Mouse (Mus musculus) cerebellum, postnatal 25 days (tissue): Measurements from ENCODE around the gene Cyp26b1.
A peak's percentile ranks its signal among the peaks of the same experiment; 100 is the strongest.
"Not testable (repeated sequence)": the region's sequence is repeated elsewhere in the genome, so short reads cannot be mapped to it uniquely, and the experiment has no call there.

Experiments used
- DNase-seq, 2 experiments: peaks; one replicate each; pipeline ENCODE4 v3.0.0; 2021; ENCODE audit warnings: mixed read lengths in 2 of 2

Cyp26b1 gene

DNA sequence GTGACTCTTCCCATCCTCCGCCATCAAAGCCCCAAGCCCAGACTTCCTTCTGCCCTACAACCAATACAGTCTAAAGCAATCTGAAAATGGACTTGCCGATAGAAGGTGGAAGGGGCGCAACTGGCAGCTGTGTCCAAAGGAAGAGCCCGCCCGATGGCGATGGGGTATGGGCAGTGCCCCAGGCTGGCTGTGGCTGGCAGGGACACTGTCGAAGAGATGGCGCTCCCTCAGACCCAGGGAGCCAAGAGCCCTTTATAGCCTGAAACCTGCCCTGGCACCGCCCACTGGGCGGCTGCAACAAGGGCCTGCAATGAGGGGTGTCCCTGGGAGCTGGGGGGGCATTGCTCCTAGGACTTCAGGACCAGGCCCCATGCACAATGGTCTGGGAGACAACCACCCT lies at the start of gene Cyp26b1:
Gene Cyp26b1 (minus strand): TSS at position 216 of the 400 bp plus-strand sequence.
- DNase-seq = no peak

DNA sequence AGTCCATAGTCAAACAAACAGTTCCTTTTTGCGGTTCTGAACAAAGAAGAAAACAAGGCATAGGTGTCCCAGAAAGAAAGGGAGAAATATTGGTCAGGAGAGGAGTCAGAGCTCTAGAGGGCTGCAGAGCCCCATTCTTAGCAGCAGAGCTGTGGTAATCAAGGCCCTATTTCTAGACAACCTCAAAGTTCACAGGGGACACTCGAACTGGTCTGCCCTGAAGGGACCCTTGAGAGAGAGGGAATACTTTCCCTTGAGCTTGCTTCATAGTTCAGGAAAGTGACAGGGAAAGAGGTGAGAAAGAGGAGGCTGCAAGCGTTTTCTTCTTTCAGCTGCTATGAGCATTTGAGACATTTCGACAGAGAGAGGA lies 47.3 kb upstream of the Cyp26b1 start:
- no peak for DNase-seq

DNA sequence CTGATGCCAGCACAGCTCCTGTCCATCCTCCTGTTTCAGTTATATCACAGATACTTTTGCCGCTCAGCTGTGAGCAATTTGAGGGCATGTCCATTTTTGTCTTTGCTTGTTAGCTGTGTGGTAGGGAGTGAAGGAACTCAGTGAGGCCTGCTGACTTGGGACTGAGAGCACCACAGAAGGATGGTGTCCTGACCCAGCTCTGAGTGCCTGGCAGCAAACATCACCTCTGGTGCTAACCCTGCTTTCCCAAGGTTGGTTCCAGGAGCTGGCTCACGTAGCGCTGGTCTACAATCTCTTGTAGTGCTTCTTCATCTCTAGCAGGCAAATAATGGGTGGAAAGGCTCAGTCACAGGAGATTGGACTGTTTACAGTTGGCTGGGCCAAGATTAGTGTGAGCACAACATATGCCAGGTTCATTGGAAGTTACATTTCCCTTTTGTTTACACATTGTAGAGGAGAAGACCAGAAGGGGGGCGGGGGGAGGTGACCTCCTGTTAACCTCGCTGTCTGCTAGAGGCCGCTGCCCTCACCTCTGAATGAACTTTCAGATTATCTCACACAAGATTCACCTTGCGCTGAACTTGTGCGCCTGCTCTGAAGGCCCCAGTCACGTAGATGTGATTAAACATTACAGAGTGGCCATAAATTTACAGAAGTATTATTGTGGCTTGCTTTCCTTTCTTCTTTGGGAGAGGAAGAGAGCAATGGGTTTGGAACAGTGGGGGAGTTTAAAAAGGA lies 46.8 kb upstream of the Cyp26b1 start:
- DNase-seq = peak; percentile 10 to 35

DNA sequence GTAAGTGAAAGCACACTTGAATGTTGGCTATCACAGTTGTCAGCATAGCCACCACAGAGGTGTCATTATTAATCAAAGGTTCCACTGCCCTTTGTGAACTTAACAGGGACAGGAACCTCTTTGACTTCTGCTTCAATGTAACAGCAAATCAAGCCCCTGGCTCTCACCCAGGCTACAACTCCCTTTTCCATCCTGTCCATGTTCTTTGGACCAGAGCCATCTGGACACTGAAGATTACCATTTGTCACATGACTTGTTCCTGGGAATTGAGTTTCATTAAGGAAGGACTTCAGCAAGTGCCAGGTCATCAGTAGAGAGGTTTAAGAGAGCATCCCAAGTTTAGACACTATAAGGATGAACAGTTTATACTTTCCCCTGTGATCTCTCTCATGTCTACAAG lies 44.5 kb upstream of the Cyp26b1 start:
- peak; percentile 19 to 56 for DNase-seq

DNA sequence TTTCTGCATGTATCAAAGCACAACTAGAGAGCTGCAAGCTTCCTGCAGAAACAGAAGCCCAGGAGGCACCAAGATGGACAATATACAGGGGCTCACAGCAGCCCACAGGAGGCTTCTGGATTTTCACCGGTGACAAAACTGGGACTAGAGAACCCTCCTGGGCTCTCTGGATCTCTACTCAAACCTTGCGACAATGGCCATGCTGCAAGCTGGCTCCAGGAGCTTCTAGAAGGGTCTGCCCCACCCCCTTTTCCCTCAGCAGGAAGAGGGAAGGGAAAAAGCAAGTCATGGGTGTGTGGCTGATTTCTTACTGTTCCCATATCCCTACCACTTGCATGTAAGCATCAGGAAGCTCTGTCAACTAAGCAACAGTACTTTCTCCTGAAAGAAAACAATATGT lies 37.9 kb upstream of the Cyp26b1 start:
- no peak for DNase-seq

DNA sequence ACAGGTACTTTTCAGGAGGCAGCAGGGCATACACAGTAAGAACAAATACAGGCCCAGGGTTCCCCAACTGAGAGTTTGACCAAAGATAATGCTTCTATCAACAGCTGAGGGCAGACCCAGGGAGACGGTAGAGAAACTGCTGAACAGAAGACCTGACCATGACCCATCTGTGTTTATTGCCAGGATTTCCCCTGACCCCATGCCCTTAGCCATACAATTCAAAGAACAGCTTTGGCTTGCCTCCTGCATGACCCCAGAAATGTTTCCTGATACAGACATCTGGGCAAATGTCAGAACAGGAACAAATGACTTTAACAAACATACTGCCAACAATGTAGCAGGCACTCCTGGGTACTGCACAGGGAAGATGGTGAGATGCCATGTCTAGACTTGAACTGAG lies 36.6 kb upstream of the Cyp26b1 start:
- DNase-seq = no peak

DNA sequence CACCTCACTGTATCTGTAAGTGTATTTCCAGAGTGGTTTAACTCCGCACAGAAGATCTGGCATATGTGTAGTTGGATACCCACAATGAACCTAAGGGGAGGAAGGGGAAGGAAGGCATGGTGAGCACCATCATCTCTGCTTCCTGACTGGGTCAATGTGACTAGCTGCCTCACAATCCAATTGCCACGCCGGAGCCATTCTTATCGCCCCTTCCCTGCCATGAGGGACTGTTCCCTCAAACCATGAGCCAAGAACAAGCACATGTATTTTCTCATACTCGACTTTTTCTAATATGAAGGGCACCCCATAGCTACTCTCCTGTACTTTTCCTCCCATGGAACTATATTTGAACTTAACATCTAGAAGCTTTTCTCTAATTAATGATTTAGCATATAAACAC lies 35.1 kb upstream of the Cyp26b1 start:
- no peak for DNase-seq

DNA sequence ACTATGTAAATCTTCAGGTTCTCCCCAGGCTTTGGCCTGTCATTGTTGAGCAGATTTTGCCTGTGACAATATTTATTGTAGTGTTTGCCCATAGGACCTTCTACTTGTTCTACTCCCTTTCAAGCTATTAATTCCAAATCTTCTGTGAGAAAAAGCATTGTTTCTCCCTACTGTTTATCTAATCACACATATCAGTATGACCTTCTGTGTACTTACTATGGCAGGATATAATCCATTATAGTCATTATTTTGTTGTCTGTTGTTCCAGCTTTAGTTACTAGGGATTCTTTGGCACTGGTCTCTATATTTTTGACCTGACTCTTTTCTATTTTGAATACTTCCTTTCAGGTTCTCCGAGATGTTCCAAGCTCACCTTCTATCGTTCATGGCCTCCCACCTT lies 32.7 kb upstream of the Cyp26b1 start:
- no peak for DNase-seq

DNA sequence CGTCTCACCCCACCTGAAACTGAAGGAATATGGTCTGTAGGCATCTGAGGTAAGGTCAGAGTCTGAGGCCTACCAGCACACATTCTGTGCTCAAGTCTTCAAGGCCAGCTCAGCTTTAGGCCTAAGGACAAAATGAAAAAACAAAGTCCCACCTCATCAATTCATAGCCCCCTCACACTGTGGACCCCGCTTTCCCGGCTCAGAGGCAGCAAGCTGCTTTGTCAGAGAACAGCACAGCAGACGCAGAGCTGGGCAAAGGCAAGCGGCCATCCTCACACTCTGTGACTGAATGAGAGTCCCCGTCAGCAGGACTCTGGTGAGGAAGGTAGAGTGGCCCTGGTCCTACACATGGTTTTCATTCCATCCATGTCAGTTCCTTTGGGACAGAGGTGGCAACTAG lies 25.5 kb upstream of the Cyp26b1 start:
- no peak for DNase-seq

DNA sequence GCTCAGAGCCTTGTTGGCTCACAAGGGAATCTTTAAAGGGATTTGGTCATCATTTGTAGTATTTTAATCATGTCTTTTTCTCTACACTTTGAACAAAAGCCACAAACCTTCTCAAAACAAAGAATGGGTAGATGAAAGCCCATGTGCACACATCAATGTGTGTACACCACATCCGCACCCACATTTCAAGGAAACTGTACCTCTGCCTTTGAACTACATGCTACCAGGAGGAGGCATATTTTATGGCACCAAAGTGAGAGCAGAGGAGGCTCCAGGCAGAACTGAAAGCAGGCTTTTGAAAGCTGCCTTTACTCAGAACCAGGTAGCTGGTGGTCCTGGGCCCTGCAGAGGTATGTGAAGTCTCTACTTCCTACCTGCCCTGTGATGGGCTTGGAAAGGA lies 23.3 kb upstream of the Cyp26b1 start:
- no peak for DNase-seq

DNA sequence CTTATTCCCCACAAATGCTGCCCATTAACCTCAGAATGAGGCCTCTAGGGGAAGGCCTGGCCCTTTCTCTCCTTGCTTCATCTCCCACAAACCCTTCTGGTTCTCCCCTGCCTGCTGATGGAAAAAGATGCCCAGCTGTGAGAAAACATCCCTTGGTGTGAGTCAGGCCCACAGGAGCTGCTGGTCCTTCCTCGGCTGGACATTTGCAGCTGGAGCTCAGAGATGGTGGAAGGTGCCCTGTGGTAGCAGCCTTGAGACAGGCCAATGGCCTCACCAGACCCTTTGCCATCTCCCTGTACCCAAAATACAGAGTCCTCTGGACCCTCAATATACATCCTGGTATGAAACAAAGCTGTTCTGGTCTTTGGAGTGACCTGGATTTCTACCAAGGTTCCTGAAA lies 22.9 kb upstream of the Cyp26b1 start:
- DNase-seq = no peak

DNA sequence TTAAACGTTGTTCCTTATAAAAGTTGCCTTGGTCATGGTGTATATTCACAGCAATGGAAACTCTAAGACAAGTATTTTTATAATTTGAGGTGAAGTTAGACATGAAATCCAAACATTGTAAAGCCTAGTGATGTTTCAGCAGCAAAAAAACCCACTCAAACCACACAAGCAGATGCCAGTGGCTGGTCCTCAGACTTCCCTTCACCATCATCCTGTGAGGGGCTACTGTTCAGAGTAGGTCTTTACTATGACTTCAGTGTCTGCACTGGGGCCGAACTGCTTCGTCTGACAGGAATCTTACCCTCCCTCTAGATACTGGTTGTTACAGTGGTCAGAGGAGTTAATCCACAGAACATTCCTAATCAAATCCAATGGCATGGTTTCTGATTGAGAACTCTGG lies 19.9 kb upstream of the Cyp26b1 start:
- DNase-seq = no peak

DNA sequence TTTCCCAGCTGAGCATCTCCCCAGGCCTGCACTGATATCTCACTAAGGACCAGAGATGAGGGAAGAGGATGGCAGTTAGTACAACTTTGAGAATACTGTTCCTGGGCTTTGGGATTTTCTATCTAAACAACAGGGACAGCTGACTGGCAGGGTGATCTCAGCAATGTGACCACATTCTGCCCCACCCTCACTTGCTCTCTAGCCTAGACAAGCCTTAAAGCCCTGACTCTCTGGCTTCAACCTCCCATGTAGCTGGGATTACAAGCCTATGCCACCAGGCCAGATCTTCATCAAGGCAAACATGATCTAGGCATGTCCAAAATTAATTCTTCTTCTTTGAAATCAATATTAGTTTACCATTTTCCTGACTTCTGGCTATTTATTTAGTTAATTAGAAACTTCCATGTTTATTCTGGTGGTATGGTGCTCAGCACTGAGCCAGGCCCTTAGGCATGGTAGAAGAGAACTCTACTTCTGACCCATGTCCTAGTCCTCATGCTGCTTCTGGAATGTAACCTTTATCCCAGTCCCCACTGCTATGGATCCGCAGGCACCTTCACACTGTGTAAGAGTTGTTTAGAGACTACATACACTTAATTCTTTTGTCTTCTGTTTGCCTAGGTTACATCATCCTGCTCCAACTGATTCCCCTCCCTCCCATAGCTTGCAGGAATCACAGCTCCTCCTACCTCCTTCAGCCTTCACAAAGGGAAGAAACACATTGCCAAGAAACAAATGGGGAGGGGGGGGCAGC lies 7.6 kb upstream of the Cyp26b1 start:
- no peak for DNase-seq

DNA sequence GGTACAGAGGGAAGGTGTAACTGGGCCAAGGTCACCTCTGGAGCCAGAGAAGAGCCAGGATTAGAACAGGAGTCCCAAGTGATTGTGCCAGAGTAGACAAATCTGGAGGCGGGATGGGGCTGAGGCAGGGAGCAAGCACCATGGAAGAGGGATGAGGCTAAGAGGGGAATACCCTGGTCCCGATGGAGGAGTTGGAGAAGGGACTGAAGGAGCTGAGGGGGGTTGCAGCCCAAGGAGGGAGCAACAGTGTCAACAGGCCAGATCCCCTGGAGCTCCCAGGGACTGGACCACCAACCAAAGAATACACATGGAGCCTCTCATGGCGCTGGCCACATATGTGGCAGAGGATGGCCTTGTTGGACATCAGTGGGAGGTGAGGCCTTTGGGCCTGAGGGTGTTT lies 5.6 kb upstream of the Cyp26b1 start:
- not testable (repeated sequence) for DNase-seq

DNA sequence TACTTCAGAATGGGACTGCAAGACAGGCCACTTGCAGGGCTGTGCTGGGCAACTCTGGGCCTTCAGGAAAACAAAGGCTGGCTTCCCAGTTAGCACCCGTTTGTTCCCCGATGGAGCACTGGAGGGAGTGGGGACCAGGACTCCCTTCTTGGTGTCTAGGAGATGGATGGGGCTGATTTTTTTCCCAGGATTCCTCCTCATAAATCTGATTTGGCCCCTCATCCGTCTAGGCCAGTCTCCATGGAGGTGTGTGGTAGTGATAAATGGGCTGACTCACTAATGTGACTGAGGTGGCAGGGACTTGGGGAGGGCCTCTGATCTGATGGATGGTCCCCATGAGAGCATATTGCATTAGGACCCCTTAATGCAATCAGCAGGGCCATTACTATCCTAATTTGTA lies 5.0 kb upstream of the Cyp26b1 start:
- no peak for DNase-seq

DNA sequence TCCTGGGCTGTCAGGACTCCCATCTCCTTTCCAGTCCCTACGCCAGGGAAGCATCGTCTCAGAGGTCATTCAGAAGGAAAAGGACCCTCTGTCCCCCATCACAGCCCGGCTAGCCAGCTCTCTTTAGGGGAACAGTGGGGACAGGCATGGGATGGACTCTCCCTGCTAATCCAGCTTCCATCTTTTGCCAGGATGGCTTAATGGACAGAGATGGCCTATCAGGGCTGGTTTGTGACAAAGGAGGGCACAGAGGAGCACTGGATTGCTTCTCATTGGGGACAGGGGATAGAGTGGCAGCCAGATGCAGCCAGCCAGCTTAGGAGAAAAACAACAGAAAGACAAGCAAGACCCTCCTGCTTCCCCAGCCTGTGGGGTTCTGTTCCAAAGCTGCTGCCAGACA lies 918 bp upstream of the Cyp26b1 start:
- DNase-seq = no peak

DNA sequence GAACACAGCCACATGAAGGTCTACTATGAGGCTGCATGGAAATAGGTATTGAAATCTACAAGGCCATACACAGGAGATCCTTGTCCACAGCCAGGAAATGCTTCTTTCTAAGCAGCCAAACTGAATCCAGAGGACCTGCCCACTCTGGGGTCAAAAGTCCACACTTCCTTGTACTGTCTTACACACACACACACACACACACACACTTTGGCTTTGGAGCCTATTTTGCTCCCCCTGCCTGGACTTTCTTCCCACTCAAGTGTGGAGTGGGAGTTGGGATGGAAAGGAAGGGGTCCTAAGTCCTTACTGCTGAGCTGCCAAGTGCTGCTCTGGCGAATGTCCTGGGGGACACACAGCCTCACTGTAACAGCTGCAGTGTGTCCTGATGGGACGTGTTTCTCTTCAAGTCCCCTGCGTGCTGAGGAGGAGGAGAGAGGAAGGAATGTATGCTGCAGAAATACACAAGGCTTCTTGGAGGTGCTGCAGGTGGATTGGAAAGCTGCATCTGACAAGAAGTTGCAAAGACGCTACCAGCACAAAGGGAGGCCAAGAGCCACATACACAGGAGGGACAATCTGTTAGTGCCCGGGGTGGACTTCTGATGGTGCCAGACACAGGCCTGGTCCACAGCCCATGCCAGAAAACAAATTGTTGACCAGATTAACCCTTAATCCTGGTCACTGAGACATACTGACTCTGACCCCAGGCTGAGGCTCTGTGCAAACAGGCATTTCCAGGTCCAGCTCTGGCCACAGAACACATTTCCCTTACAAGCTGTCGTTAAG lies 2.6 kb downstream of the Cyp26b1 start:
- no peak for DNase-seq

DNA sequence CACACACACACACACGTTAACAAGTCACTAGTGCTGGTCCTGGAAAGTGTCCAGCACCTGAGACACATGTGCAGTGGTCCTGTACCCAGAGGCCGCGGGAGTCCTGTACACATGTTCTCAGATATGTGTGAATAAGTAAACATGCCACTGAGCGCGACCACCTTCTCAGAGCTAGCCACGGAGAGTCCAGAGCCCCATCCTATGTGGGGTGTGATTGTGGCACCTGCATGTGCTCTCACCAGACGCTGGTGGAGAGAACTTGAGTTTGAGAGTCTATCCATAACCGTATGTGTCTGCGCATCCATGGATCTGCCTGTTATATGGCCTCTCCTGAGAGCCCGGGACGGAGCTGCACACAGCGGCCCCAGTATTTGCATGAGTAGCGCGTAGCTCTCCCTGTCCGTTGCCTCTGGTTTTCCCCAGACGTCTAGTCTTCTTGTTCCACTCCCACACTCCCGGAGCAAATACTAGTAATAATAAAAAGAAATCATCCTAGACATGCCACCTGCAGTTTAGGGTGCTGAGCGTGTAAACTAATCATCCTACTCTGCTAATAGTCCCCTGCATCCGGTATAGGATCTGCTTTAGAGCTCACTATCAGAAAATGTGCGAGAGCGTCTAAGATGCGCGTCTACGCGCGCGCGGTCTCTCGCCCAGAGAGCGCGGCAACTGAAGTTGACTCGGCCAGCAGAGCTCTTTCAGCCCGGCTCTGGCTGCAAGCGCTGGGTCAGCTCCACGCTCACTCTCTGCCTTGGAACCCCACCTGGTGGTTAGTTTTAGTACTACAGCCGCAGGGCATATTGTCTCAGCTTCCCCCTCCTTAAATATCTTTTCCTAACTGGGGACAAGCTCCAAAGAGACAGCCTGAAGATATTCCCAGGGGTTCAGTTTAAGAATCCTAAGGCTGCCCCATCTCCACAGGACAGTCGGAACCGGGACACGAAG lies 3.7 kb downstream of the Cyp26b1 start:
- peak; percentile 89 to 93 for DNase-seq

DNA sequence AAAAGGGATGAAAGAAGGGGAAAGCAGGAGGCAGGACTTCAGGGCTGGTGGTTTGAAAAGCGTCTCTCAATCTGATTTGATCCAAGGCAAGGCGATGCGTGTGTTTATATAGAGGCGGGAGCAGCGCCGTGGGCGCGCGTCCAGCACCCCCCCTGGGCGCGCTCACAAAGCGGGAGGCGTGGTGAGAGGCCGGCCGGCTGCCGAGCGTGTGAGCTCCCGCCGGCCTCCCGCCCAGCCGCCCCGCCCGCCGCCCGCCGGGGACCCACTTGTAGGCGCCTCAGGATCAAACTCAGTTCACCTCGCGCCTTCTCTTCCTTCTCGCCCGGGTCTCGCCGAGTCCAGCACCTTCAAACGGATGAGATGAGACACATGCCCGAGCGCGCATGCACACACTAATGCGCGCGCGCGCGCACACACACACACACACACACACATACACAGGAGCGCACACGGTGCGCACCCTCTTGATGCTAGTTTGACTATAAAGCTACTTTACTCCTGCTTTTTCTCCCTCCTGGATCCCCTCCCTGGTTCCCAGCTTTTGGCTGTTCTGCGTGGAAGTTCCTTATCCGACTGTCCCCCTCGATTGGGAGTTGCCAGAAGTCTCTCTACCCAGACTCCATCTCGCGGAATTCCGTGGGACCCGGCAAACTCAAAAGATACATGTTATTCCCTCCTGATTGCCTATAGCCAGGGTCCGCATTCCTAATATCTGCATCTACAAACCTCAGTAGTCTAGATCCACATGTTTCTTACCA lies 4.6 kb downstream of the Cyp26b1 start:
- peak in 1 of 2 experiments; percentile 61 for DNase-seq

DNA sequence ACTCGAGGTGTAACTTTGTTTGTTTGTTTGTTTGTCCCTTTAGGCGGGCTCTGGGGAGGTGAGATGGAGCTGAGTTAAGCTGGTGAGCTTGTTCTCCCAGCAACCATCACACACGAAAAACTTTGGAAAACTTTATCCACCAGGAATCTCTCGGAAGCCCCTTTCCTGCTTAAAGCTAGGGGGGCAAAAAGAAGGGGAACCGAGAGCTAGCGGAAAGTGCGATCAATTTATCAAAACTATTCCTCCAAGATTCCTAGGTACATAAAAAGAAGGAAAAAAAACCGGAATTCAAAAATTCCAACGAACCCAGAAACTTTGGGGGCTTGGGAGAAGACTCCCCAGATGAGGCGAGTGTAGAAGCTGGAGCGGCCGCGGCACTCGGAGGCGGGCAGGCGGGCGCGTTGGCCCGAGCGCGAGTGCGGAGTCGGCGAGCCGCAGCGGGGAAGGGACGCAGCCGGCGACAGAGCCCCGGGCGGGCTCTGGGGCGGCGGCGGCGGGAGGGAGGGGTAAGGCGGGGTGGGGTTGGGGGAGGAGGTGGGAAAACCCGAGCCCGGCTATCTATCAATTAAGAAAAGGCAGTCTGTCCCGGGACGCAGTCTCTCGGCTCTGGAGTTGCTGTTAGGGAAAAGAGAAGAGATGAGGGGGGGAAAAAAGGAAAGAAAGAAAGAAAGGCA lies 5.3 kb downstream of the Cyp26b1 start:
- DNase-seq = no peak

DNA sequence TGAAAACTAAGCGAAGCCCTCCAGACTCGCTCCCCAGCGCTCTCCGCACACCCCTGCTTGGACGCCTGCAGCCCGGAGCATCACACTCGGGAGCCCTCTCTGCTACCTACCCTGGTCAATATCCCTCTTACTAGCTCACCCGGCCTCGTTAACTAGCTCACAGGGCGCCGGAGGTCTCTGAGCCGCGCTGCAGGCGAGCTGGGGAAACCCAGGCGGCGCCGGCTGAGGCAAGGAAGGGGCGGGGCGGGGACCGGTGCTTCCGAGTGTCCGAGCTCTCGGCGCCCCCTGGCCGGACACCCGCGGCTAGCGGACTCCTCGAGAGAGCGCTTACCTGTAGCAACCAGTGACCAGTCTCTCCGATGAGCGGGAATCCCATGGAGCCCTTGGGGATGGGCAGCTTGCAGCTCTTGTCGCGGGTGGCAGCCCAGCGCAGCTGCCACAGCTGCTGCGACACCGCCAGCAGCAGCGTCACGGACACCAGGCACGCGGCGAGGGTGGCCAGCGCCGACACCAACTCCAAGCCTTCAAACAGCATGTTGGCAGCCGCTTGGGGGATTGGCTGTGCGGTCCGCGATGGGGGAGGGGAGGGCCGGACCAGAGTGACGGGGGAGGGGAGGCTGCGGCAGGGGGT lies 6.1 kb downstream of the Cyp26b1 start:
- no peak for DNase-seq
